In the genomic region with DNA sequence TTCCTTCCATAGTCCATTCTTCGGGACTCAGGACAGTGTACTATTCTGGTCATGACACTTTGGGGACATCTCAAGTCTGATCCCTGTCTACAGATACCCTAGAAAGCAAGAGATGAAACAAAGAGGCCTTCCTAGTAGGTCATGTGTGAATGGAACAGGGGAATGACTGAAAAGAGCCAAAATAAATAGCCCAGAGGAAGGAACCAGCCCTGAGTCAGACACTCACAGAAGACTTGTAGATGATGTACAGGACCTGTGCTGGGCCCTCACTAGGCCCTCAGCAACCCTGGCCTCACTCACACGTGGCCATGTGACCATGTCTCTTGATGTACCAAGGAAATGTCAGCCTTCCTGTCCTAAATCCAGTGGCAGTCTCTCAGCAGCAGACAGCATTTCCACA, we compare ENCODE assay signal across 22 mouse cellular contexts. TPM values are rescaled to one million over a fixed set of nuclear protein-coding genes. Genes with fewer than 3 reads are reported as not detected.
A peak's percentile ranks its signal among the peaks of the same experiment; 100 is the strongest.
DNase-seq lines count a peak whose midpoint lies in the region; TF ChIP-seq lines count a peak whose summit lies in the region.
"Had no signal": no experiment of that assay in that cellular context is flagged by ENCODE, and none has a peak within 500 bp of the region (broad histone marks: within the 10 kb centered on the region; RNA-seq: fewer than 3 reads in every experiment).

No protein-coding gene starts in this region.

- 46% methylated on average over 2 of the region's 2 CpGs for WGBS in spleen, adult 2 months
- 60% methylated on average over 2 of the region's 2 CpGs for WGBS in olfactory bulb, adult 2 months

- H3K4me1 ChIP-seq in spleen, adult 2 months (ENCODE audit: control insufficient read depth, insufficient read depth, insufficient read length): peaks cover 35% of the 10 kb centered on the region
- no peaks in the 10 kb centered on the region; the same call in 1 of the 2 replicates for H3K4me1 ChIP-seq in cortical plate, adult 2 months (ENCODE audit: control insufficient read depth, insufficient read depth, low read length)
- peaks cover 39% of the 10 kb centered on the region for H3K4me1 ChIP-seq in olfactory bulb, adult 2 months (ENCODE audit: control insufficient read depth, insufficient read depth, low read length)

- H3K27me3 ChIP-seq in spleen, adult 2 months (ENCODE audit: control insufficient read depth, insufficient read depth, low read length): peaks cover 22% of the 10 kb centered on the region

- no peak for DNase-seq in layer of hippocampus, adult 2 months (ENCODE audit: low spot score in 2 of 2)
- DNase-seq in layer of hippocampus, postnatal 25 days (ENCODE audit: extremely low spot score in 1 of 2, low spot score in 1 of 2): no peak
- DNase-seq in spleen, adult 2 months (ENCODE audit: low read depth in 1 of 2, low spot score in 2 of 2): no peak
- DNase-seq in spleen, postnatal 10 days (ENCODE audit: low spot score in 2 of 2): no peak
- DNase-seq in embryo, embryonic 10 days (ENCODE audit: low spot score): no peak
- DNase-seq: adrenal gland, postnatal 25 days; cerebellum, adult 8-10 months; gastrocnemius, postnatal 14 days; heart, adult 11 months; heart, postnatal 10 days; kidney, adult 18-20 months; kidney, postnatal 4 days; liver, postnatal 0 days; right cerebral cortex, adult 18-20 months; right cerebral cortex, postnatal 4 days; thymus, adult 18-20 months had no signal

- no peak for TF ChIP-seq POLR2A in spleen, adult 2 months (IDR thresholded peaks at IDR 0.05; ENCODE audit: low read depth, low read length)
- TF ChIP-seq POLR2A in cortical plate, adult 2 months (IDR thresholded peaks at IDR 0.05; ENCODE audit: extremely low read depth, insufficient read depth, low read length): no peak
- no peak for TF ChIP-seq POLR2A in olfactory bulb, adult 2 months (IDR thresholded peaks at IDR 0.05; ENCODE audit: insufficient read depth, low read depth, low read length)

- peak overlapping the region; percentile 76 for H3K4me3 ChIP-seq in layer of hippocampus, adult 2 months
- H3K4me3 ChIP-seq in spleen, adult 2 months (ENCODE audit: extremely low read depth, insufficient read depth, insufficient read length): no peak overlapping the region
- peak overlapping the region; percentile 94; the same call in 1 of the 2 replicates for H3K4me3 ChIP-seq in cortical plate, adult 2 months (ENCODE audit: insufficient read depth, low read length)
- 0 out of 2 replicates have a peak overlapping the region, but pooled peaks have one; percentile 24 for H3K4me3 ChIP-seq in olfactory bulb, adult 2 months (ENCODE audit: insufficient read depth, low read depth, low read length)
- H3K4me3 ChIP-seq: forebrain, embryonic 10.5 days; heart, embryonic 12.5 days; limb, embryonic 12.5 days had no signal

- no peaks in the 10 kb centered on the region for H3K36me3 ChIP-seq in spleen, adult 2 months (ENCODE audit: control insufficient read depth, insufficient read depth, low read length)
- H3K36me3 ChIP-seq: forebrain, embryonic 10.5 days; heart, embryonic 12.5 days; limb, embryonic 12.5 days had no signal

- H3K27ac ChIP-seq in layer of hippocampus, adult 2 months: peak overlapping the region; percentile 48; the same call in 1 of the 2 replicates
- peak overlapping the region; percentile 14; the same call in 1 of the 2 replicates for H3K27ac ChIP-seq in spleen, adult 2 months (ENCODE audit: insufficient read depth, low read length)
- no peak overlapping the region for H3K27ac ChIP-seq in cortical plate, adult 2 months (ENCODE audit: insufficient read depth, low read length)
- H3K27ac ChIP-seq in olfactory bulb, adult 2 months (ENCODE audit: insufficient read depth, low read depth, low read length): no peak overlapping the region
- H3K27ac ChIP-seq: forebrain, embryonic 10.5 days; limb, embryonic 12.5 days; macrophage had no signal

- no peak for TF ChIP-seq CTCF in layer of hippocampus, adult 2 months (conservative IDR thresholded peaks at IDR 0.05)
- no peak for TF ChIP-seq CTCF in spleen, adult 2 months (IDR thresholded peaks at IDR 0.05; ENCODE audit: extremely low read depth, insufficient read depth, insufficient read length, insufficient replicate concordance)
- no peak for TF ChIP-seq CTCF in cortical plate, adult 2 months (IDR thresholded peaks at IDR 0.05; ENCODE audit: extremely low read depth, insufficient read depth, low read length)
- no peak for TF ChIP-seq CTCF in olfactory bulb, adult 2 months (IDR thresholded peaks at IDR 0.05; ENCODE audit: insufficient read depth, low read depth, low read length)

RNA-seq across cellular contexts. Expression of a gene that starts 4.1 kb away (rescaled TPM):
- 10 to 100 TPM; 38.2 to 38.6 TPM for total RNA-seq in layer of hippocampus, adult 2 months (2021)
- total RNA-seq in layer of hippocampus, postnatal 25 days (2021): 10 to 100 TPM; 44.8 to 45.3 TPM
- polyA plus RNA-seq in spleen, adult 2 months (2012; rRNA removed): 0.14 and 0.59 TPM in 2 replicates
- polyA plus RNA-seq in cortical plate, adult 2 months (2012; rRNA removed): 39.3 and 40.5 TPM in 2 replicates
- not detected in 2 replicates for polyA plus RNA-seq in olfactory bulb, adult 2 months (2012; ENCODE audit: insufficient read depth, insufficient read length, low replicate concordance, missing spikeins)
- total RNA-seq: adrenal gland, postnatal 25 days had no signal
- polyA plus RNA-seq: liver, postnatal 0 days; macrophage had no signal

RNA-seq across cellular contexts. Expression of a gene that starts 26.4 kb away (rescaled TPM):
- 1 to 10 TPM; 6.7 to 8.1 TPM for total RNA-seq in layer of hippocampus, adult 2 months (2021)
- total RNA-seq in layer of hippocampus, postnatal 25 days (2021): 1 to 10 TPM; 4.1 to 7.2 TPM
- polyA plus RNA-seq in spleen, adult 2 months (2012; rRNA removed): 93.1 and 98.3 TPM in 2 replicates
- polyA plus RNA-seq in cortical plate, adult 2 months (2012; rRNA removed): 16.6 and 17.9 TPM in 2 replicates
- 39.1 TPM in 1 of 2 replicates, not detected in the other for polyA plus RNA-seq in olfactory bulb, adult 2 months (2012; ENCODE audit: insufficient read depth, insufficient read length, low replicate concordance, missing spikeins)

RNA-seq across cellular contexts. Expression of a gene that starts 41.7 kb away (rescaled TPM):
- 10 to 100 TPM; 32.3 to 40.2 TPM for total RNA-seq in layer of hippocampus, adult 2 months (2021)
- total RNA-seq in layer of hippocampus, postnatal 25 days (2021): 10 to 100 TPM; 26.2 to 35.9 TPM
- polyA plus RNA-seq in spleen, adult 2 months (2012; rRNA removed): 25.2 and 25.3 TPM in 2 replicates
- 45.6 and 46.9 TPM in 2 replicates for polyA plus RNA-seq in cortical plate, adult 2 months (2012; rRNA removed)
- not detected in 2 replicates for polyA plus RNA-seq in olfactory bulb, adult 2 months (2012; ENCODE audit: insufficient read depth, insufficient read length, low replicate concordance, missing spikeins)

Comparison
In these comparisons a context has a peak if more than half of its experiments do, and no peak if none do; other contexts are left out.
1. H3K27ac ChIP-seq: peak in layer of hippocampus, adult 2 months (single experiment) and spleen, adult 2 months (single experiment); none in cortical plate, adult 2 months (single experiment) and olfactory bulb, adult 2 months (single experiment).
2. RNA of a gene that starts 4.1 kb away (polyA plus RNA-seq): 39.3 to 40.5 TPM in cortical plate, adult 2 months; 0.14 to 0.59 TPM in spleen, adult 2 months and not detected in olfactory bulb, adult 2 months; every median in the first group is over 10 times any median in the second.
3. RNA of a gene that starts 41.7 kb away (polyA plus RNA-seq): 45.6 to 46.9 TPM in cortical plate, adult 2 months and 25.2 to 25.3 TPM in spleen, adult 2 months; not detected in olfactory bulb, adult 2 months; every median in the first group is over 10 times any median in the second.